Mouse (Mus musculus): ENCODE data around the gene Arhgap24.

GRCm38 (mm10) chr5:102748146-102748545 is 267.0 kb downstream of the Arhgap24 start:
- TF ChIP-seq TCF3 (IDR thresholded peaks at IDR 0.05; ENCODE audit: insufficient read length, low read depth) (no peak), POLR2A (IDR thresholded peaks at IDR 0.05; ENCODE audit: insufficient read length, low read depth) (no peak)

Data from myocyte (in vitro differentiated cells).